Comparison of ENCODE assay signal across 8 mouse cellular contexts in genomic region chr14:111674664-111675147, GRCm38 (mm10). TPM values are rescaled to one million over a fixed set of nuclear protein-coding genes. Genes with fewer than 3 reads are reported as not detected.
A peak's percentile ranks its signal among the peaks of the same experiment; 100 is the strongest.
DNase-seq lines count a peak whose midpoint lies in the region; ATAC-seq lines count a peak whose summit lies in the region.

Slitrk5 (plus strand) TSS chr14:111675097.

- no peaks in the 10 kb centered on the region for H3K9me3 ChIP-seq in liver, embryonic 13.5 days (replicated peaks)
- H3K9me3 ChIP-seq in neural tube, embryonic 12.5 days, result no peaks in the 10 kb centered on the region

- no peak within 1 kb of the TSS for H3K27ac ChIP-seq in liver, embryonic 13.5 days
- H3K27ac ChIP-seq in neural tube, embryonic 12.5 days, result peak within 1 kb of the TSS; percentile 90

- peak; percentile 84 for DNase-seq in Muller cell, postnatal 12 days (ENCODE audit: inconsistent ontology term)
- peak; percentile 94 for DNase-seq in cerebellum, adult 9-10 months
- DNase-seq in forelimb bud, embryonic 11.5 days (ENCODE audit: low read depth, low spot score), result peak; percentile 87
- peak; percentile 3 for DNase-seq in heart, postnatal 25 days (ENCODE audit: low spot score)
- peak; percentile 91 for DNase-seq in kidney, postnatal 4 days
- peak; percentile 25 for DNase-seq in liver, embryonic 13.5 days
- DNase-seq in thymus, postnatal 0 days (ENCODE audit: low spot score), result peak; percentile 35

- intact Hi-C loops in heart, postnatal 25 days (cut with DNase I), result loop anchor here (5.0 kb wide), 1 partner anchor 527 kb away; no protein-coding TSS in a partner anchor

- peak within 1 kb of the TSS; percentile 51 for H3K4me3 ChIP-seq in liver, embryonic 13.5 days (replicated peaks)
- H3K4me3 ChIP-seq in neural tube, embryonic 12.5 days, result peak within 1 kb of the TSS; percentile 75

- no peaks in the 10 kb centered on the region for H3K4me1 ChIP-seq in liver, embryonic 13.5 days (replicated peaks)
- peaks cover 11% of the 10 kb centered on the region for H3K4me1 ChIP-seq in neural tube, embryonic 12.5 days

- peak; percentile 71 for ATAC-seq in liver, embryonic 13.5 days (ENCODE audit: low read depth)
- peak; percentile 52 for ATAC-seq in neural tube, embryonic 12.5 days (ENCODE audit: low FRiP score, low read depth)

- H3K27me3 ChIP-seq in liver, embryonic 13.5 days, result peaks cover 56% of the 10 kb centered on the region
- no peaks in the 10 kb centered on the region for H3K27me3 ChIP-seq in neural tube, embryonic 12.5 days (replicated peaks)

- H3K4me2 ChIP-seq in liver, embryonic 13.5 days, result peak within 1 kb of the TSS; percentile 72
- H3K4me2 ChIP-seq in neural tube, embryonic 12.5 days (replicated peaks), result peak within 1 kb of the TSS; percentile 69

- H3K9ac ChIP-seq in liver, embryonic 13.5 days, result no peak within 1 kb of the TSS
- peak within 1 kb of the TSS; percentile 93 for H3K9ac ChIP-seq in neural tube, embryonic 12.5 days

- WGBS in liver, embryonic 13.5 days (ENCODE audit: insufficient replicate concordance), result 3% methylated on average over 22 of the region's 22 CpGs
- WGBS in neural tube, embryonic 12.5 days, result under 1% methylated on average over 22 of the region's 22 CpGs

- no peaks in the 10 kb centered on the region for H3K36me3 ChIP-seq in liver, embryonic 13.5 days
- H3K36me3 ChIP-seq in neural tube, embryonic 12.5 days, result 0 out of 2 replicates have a peak, but pooled peaks cover 4% of the 10 kb centered on the region

RNA-seq across cellular contexts. Expression of gene Slitrk5, which starts in this region (rescaled TPM):
- total RNA-seq in heart, postnatal 25 days (2021), result not detected
- polyA plus RNA-seq in liver, embryonic 13.5 days (2015; fragmentation: Nextera tagmentation; extraction: Ambion mirVana), result 0.05 TPM in 2 replicates
- polyA plus RNA-seq in neural tube, embryonic 12.5 days (2016; fragmentation: Nextera tagmentation; extraction: Ambion mirVana), result 24.1 and 25.5 TPM in 2 replicates
- not detected in 2 replicates for polyA plus RNA-seq in thymus, postnatal 0 days (2015; fragmentation: Nextera tagmentation; extraction: Ambion mirVana)

Comparison
In these comparisons a context has a peak if more than half of its experiments do, and no peak if none do; other contexts are left out.
1. RNA of gene Slitrk5 (polyA plus RNA-seq): 24.1 to 25.5 TPM in neural tube, embryonic 12.5 days; 0.05 TPM in liver, embryonic 13.5 days and not detected in thymus, postnatal 0 days; every median in the first group is over 10 times any median in the second.
2. Peak in DNase-seq in heart, postnatal 25 days; RNA of the gene not detected or under 1 TPM.
3. Peak in DNase-seq, ATAC-seq, H3K4me3 ChIP-seq and H3K4me2 ChIP-seq in liver, embryonic 13.5 days; RNA of the gene not detected or under 1 TPM.
4. Peak in DNase-seq in thymus, postnatal 0 days; RNA of the gene not detected or under 1 TPM.
5. DNase-seq: peak in every context shown above with its lines; median percentile 94 in cerebellum, adult 9-10 months; 91 in kidney, postnatal 4 days; 87 in forelimb bud, embryonic 11.5 days; 84 in Muller cell, postnatal 12 days; 35 in thymus, postnatal 0 days; 25 in liver, embryonic 13.5 days; 3 in heart, postnatal 25 days.